Mouse (Mus musculus) gastrocnemius, adult 2 months (tissue): ENCODE measurements around the gene Acvr1b. TPM values are rescaled to one million over a fixed set of nuclear protein-coding genes. Genes with fewer than 3 reads are reported as not detected.

Experiments
- DNase-seq: peaks from one replicate; pipeline ENCODE4 v3.0.0; 2022
- H3K27ac ChIP-seq: fragments of 200-600 bp; 2 replicates; pipeline ENCODE4 v1.8.1; 2022; ENCODE audit warnings: mild to moderate bottlenecking
- H3K4me3 ChIP-seq: fragments of 200-600 bp; 2 replicates; pipeline ENCODE4 v1.8.1; 2022; ENCODE audit warnings: mild to moderate bottlenecking, moderate library complexity
- CTCF ChIP-seq: fragments of 200-600 bp; IDR thresholded peaks from 2 replicates; pipeline ENCODE4 v1.8.1; 2022; ENCODE audit warnings: antibody characterized with exemption, mild to moderate bottlenecking, moderate library complexity
- intact Hi-C: fragments of 180-260 bp; cut with DNase I; formaldehyde crosslinking; loops from one replicate; pipeline ENCODE4 v1.15.1; 2025
- total RNA-seq, 2 experiments: library from RNA; stranded (reverse); gene quantifications; 2 replicates each; pipeline ENCODE4 v1.2.3; 2021

Gene Acvr1b
- total RNA-seq, 2 experiments from 2014 or later: 26.9 to 30.8 TPM

GRCm38 (mm10) chr15:101148604-101149003, 25.3 kb upstream of the Acvr1b start:
- TF ChIP-seq CTCF: no peak
- intact Hi-C loops: no loop called here
- no peak for DNase-seq
- H3K4me3 ChIP-seq: no peak overlapping the region
- H3K27ac ChIP-seq: peak overlapping the region; percentile 41

GRCm38 (mm10) chr15:101151409-101152261, 22.2 kb upstream of the Acvr1b start:
- Histone ChIP-seq H3K4me3 (no peak overlapping the region), H3K27ac (no peak overlapping the region)
- intact Hi-C loops: no loop called here
- no peak for DNase-seq
- TF ChIP-seq CTCF: no peak

DNA sequence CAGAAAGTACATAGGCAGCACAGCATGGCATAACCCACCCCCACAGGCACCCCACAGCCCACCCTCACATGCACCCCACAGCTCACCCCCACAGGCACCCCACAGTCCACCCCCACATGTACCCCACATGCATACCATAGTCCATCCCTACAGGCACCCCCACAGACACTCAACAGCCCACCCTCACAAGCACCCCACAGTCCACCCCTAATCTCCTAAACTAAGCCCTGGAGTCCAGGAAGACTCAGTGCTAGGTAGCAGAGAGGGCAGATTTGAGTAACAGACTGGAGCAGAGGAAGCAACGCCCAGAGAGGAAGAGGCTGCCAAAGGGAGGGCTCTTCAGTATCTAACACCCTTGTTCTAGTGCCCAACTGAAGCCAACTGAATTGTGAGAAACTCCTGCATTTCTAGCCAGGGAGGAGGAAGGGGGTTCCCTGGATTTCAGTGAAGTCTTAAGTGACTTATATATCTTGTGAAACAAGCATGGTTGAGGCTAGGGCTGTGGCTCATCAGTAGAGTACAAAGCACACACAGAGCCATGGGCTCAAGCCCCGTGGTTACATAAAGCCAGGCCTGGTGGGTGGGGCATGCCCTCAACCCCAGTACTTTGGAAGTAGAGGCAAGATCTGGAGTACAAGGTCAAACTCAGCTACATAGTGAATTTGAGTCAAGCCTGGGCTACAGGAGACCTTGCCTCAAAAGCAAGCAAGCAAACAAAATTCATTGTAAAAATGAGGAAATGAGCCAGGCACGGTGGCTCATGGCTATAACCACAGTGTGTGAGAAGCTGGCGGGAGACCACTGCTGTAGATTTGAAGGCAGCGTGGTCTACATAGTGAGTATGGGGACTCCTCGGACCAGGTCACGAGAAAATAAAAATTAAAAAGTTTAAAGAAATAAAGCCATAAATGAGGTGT, 18.9 kb upstream of the Acvr1b start:
- intact Hi-C loops: no loop called here
- TF ChIP-seq CTCF: no peak
- Histone ChIP-seq H3K27ac (no peak overlapping the region), H3K4me3 (no peak overlapping the region)
- DNase-seq: no peak

DNA sequence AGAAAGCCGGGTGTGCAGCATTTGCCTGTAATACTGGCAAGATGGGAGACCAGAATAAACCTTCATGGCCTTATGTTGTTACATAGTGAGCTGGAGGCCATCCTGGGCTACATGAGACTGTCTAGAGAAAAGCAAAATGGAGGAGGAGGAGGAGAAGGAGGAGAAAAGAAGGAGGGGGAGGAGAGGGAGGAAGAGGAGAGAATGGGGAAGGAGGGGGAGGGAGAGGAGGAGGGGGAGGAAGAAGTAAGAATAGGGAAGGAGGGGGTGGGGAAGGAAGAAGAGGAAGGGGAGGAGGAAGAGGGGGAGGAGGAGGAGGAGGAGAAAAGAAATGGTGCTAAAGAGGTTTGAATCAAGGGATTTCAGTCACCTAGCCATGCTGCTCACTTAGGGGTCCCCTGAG, 13.7 kb upstream of the Acvr1b start:
- intact Hi-C loops: no loop called here
- H3K4me3 ChIP-seq: no peak overlapping the region
- no peak for DNase-seq
- no peak overlapping the region for H3K27ac ChIP-seq
- TF ChIP-seq CTCF: no peak

- no peak for DNase-seq
- intact Hi-C loops: no loop called here
- Histone ChIP-seq H3K27ac (no peak overlapping the region), H3K4me3 (no peak overlapping the region)
- TF ChIP-seq CTCF: no peak
Measured at GRCm38 (mm10) chr15:101160591-101160990, 13.3 kb upstream of the Acvr1b start.

GRCm38 (mm10) chr15:101161534-101161933, 12.3 kb upstream of the Acvr1b start:
- Histone ChIP-seq H3K27ac (no peak overlapping the region), H3K4me3 (no peak overlapping the region)
- DNase-seq: no peak
- no peak for TF ChIP-seq CTCF
- intact Hi-C loops: no loop called here

- no peak overlapping the region for H3K27ac ChIP-seq
Measured at GRCm38 (mm10) chr15:101163056-101163458, 10.8 kb upstream of the Acvr1b start.

DNA sequence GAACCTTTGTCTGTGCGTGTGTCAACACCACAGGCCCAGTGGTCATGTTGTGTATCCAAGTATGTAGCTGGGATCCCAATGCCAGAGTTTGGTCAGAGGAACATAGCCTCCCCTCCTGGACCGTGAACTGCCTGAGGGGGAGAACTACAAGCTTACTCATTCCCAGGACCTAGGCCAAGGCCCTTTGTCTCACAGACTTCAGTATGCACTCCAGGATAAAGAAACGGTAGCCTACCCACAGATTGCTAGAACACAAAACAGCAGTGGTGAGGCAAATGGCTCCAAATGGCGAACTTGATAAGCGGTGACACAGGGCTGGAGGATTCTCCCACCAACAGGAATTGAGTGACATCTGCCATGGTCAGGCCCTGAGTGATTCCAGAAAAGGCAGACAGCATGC, 10.0 kb upstream of the Acvr1b start:
- DNase-seq: no peak
- TF ChIP-seq CTCF: no peak
- H3K4me3 ChIP-seq: no peak overlapping the region
- intact Hi-C loops: no loop called here
- H3K27ac ChIP-seq: no peak overlapping the region

More at GRCm38 (mm10) chr15:101163056-101163458, 10.8 kb upstream of the Acvr1b start:
- DNase-seq: no peak
- intact Hi-C loops: no loop called here
- H3K4me3 ChIP-seq: no peak overlapping the region
- no peak for TF ChIP-seq CTCF

DNA sequence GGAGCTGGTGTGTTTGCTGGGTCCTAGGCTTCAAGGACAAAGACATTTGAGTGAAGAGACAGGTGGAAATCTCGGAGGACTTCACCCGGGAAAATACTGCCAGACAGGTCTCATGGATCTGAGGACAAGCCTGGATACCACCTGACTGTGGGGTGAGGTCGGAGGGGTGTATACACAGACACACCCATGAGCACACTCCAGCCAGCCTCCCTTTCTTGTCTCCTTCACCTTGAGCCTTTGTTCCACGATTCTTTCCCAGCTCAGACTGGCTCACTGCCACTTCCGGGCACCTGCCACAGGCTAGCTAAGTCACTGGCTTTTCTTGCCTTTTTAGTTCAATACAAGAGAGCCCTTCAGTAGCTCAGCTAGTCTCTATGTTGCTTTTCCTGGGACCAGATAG, 9.6 kb upstream of the Acvr1b start:
- no peak for TF ChIP-seq CTCF
- no peak overlapping the region for H3K4me3 ChIP-seq
- no peak overlapping the region for H3K27ac ChIP-seq
- DNase-seq: no peak
- intact Hi-C loops: no loop called here

DNA sequence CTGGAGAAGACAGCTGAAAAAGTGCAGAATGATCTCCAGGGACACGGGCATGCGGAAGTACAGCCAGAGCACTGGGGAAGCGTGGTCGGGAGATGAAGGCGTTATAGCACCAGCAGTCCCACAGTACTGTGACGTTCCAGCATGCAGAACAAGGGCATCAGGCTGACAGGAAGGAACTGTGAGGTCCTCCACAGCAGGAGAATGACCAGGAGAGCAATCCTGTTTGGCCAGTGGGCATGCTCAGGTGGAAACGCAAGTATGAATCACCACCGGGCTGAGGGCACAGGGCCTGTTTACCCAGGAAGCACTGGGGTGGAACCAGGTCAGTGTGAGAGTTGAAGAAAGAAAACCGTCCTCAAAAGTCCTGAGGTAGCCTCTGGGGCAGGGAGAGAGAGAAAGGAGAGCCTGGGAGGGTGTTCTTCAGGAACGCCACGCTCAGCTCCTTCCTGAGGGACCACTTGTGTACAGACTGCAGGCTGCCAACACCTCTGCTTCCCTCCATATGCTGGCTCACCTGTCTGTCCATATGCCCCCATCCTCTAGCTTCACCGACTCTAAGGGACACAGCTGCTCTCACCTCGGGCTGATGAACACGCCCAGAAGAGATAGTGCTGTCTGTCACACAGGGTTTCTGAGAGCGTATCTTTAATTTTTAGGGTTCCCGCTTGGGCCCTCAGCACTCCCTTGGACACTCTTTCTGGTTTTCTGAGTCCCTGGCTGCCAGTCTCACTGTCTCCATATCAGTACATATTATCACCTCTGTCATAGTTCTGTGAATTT, 8.0 kb upstream of the Acvr1b start:
- Histone ChIP-seq H3K4me3 (no peak overlapping the region), H3K27ac (no peak overlapping the region)
- TF ChIP-seq CTCF: no peak
- no peak for DNase-seq
- intact Hi-C loops: no loop called here

- intact Hi-C loops: no loop called here
- H3K4me3 ChIP-seq: no peak overlapping the region
- DNase-seq: no peak
- no peak overlapping the region for H3K27ac ChIP-seq
- TF ChIP-seq CTCF: no peak
Measured at GRCm38 (mm10) chr15:101167553-101167952, 6.3 kb upstream of the Acvr1b start.

DNA sequence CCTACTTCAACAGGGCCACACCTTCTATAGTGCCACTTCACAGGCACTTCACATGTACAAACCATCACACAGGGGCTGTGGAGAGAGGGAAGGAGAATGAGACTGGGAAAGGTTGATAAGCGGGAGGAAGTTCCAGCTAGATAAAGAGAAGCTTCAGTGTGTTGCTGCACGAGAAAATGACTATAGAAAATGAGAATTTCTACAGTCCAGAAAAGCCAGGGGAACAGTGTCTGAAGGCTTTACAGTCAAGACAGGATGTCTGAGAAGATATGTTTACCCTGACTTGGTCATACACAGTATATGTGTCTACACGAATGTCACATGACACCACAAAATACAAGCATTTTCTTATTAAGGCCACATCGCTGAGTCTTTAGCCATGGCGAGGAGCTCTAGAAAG, 4.0 kb upstream of the Acvr1b start:
- intact Hi-C loops: no loop called here
- no peak overlapping the region for H3K4me3 ChIP-seq
- no peak for TF ChIP-seq CTCF
- H3K27ac ChIP-seq: no peak overlapping the region
- no peak for DNase-seq
